Mouse (Mus musculus) midbrain, postnatal 0 days (tissue): Measurements from ENCODE around the gene Opn1sw. TPM values are rescaled to one million over a fixed set of nuclear protein-coding genes. Genes with fewer than 3 reads are reported as not detected.

Experiments
- ATAC-seq: fragments of 200-750 bp; cut with Nextera tagmentation; 2 replicates; pipeline ENCODE4 v1.8.0; 2017; ENCODE audit warnings: moderate number of reproducible peaks, mild to moderate bottlenecking, moderate TSS enrichment, moderate library complexity; ENCODE audit not compliant: low FRiP score
- DNase-seq: peaks from one replicate; pipeline ENCODE4 v3.0.0-alpha.2; 2015; ENCODE audit warnings: low spot score
- H3K27ac ChIP-seq: fragments of 300-500 bp; sonication (generic); 2 replicates; pipeline ENCODE4 v1.5.1; 2014; ENCODE audit warnings: low read depth, mild to moderate bottlenecking, low read length, mixed read lengths
- H3K27me3 ChIP-seq: fragments of 300-500 bp; sonication (generic); 2 replicates; pipeline ENCODE4 v1.6.1; 2014; ENCODE audit warnings: low read length, control low read depth, mixed read lengths; ENCODE audit not compliant: insufficient read depth
- H3K36me3 ChIP-seq: fragments of 300-500 bp; sonication (generic); 2 replicates; pipeline ENCODE4 v1.6.1; 2014; ENCODE audit warnings: low read length, control low read depth, mixed read lengths; ENCODE audit not compliant: insufficient read depth
- H3K4me1 ChIP-seq: fragments of 300-500 bp; sonication (generic); 2 replicates; pipeline ENCODE4 v1.6.1; 2014; ENCODE audit warnings: mild to moderate bottlenecking, control low read depth, antibody characterized with exemption, low read length, mixed read lengths; ENCODE audit not compliant: insufficient read depth
- H3K4me2 ChIP-seq: fragments of 300-500 bp; sonication (generic); 2 replicates; pipeline ENCODE4 v1.6.1; 2014; ENCODE audit warnings: low read depth, mild to moderate bottlenecking, low read length, mixed read lengths; ENCODE audit not compliant: poor library complexity, severe bottlenecking
- H3K4me3 ChIP-seq: fragments of 300-500 bp; sonication (generic); 2 replicates; pipeline ENCODE4 v1.5.1; 2014; ENCODE audit warnings: low read depth, mild to moderate bottlenecking, low read length, moderate library complexity
- H3K9ac ChIP-seq: fragments of 300-500 bp; sonication (generic); replicated peaks from 2 replicates; pipeline ENCODE4 v1.6.1; 2014; ENCODE audit warnings: mild to moderate bottlenecking, low read length, moderate library complexity, mixed read lengths; ENCODE audit not compliant: poor library complexity, severe bottlenecking
- H3K9me3 ChIP-seq: fragments of 300-500 bp; sonication (generic); 2 replicates; pipeline ENCODE4 v1.6.1; 2016; ENCODE audit warnings: low read length, control low read depth
- CTCF ChIP-seq: IDR thresholded peaks from 2 replicates; pipeline ENCODE4 v1.5.1; 2016; ENCODE audit warnings: antibody characterized with exemption, mild to moderate bottlenecking
- WGBS: fragments of 180-500 bp; shearing (Covaris S2); extraction: QIAGEN DNeasy Blood & Tissue Kit; methylation state at CpG from one replicate; pipeline ENCODE4 v1.1.7; 2014; 5-methylcytosine and 5-hydroxymethylcytosine counted together
- polyA plus RNA-seq: library from polyadenylated mRNA; unstranded; fragments of >200 nt; fragmentation: Nextera tagmentation; extraction: Ambion mirVana; gene quantifications from 2 replicates; pipeline ENCODE4 v1.2.1, GENCODE M21; 2015
- total RNA-seq: library from RNA; depleted of rRNA; stranded (reverse); fragments of >200 nt; gene quantifications from 2 replicates; pipeline ENCODE4 v1.2.3, GENCODE M21; 2014

Gene Opn1sw
- total and polyA plus RNA-seq, 2 experiments from 2014 or later: 0.11 to 0.56 TPM

GRCm38 (mm10) chr6:29379954-29380353, 8.3 kb downstream of the Opn1sw start:
- H3K27ac ChIP-seq: no peak overlapping the region
- WGBS: 95% methylated on average over 6 of the region's 6 CpGs
- ATAC-seq: no peak

GRCm38 (mm10) chr6:29378678-29379077, 9.6 kb downstream of the Opn1sw start:
- ATAC-seq: no peak

More at GRCm38 (mm10) chr6:29379954-29380353, 8.3 kb downstream of the Opn1sw start:
- DNase-seq: no peak
- H3K9ac ChIP-seq: no peak overlapping the region
- no peak overlapping the region for H3K4me2 ChIP-seq
- no peaks in the 10 kb centered on the region for H3K4me1 ChIP-seq
- no peaks in the 10 kb centered on the region for H3K9me3 ChIP-seq
- peaks cover 21% of the 10 kb centered on the region for H3K36me3 ChIP-seq
- H3K27me3 ChIP-seq: no peaks in the 10 kb centered on the region
- no peak overlapping the region for H3K4me3 ChIP-seq
- no peak for TF ChIP-seq CTCF

GRCm38 (mm10) chr6:29377386-29377785, 10.9 kb downstream of the Opn1sw start:
- TF ChIP-seq CTCF: no peak
- 97% methylated on average over 4 of the region's 4 CpGs for WGBS
- H3K27ac ChIP-seq: no peak overlapping the region

More at GRCm38 (mm10) chr6:29378678-29379077, 9.6 kb downstream of the Opn1sw start:
- Histone ChIP-seq H3K27me3 (no peaks in the 10 kb centered on the region), H3K4me2 (no peak overlapping the region), H3K27ac (no peak overlapping the region), H3K4me3 (no peak overlapping the region), H3K4me1 (no peaks in the 10 kb centered on the region), H3K9me3 (no peaks in the 10 kb centered on the region), H3K9ac (no peak overlapping the region), H3K36me3 (peaks cover 33% of the 10 kb centered on the region)
- 95% methylated on average over 10 of the region's 10 CpGs for WGBS
- TF ChIP-seq CTCF: no peak
- DNase-seq: no peak

GRCm38 (mm10) chr6:29365277-29365676, 23.0 kb downstream of the Opn1sw start:
- DNase-seq: no peak
- peaks cover 14% of the 10 kb centered on the region; the same call in 1 of the 2 replicates for H3K36me3 ChIP-seq
- H3K9ac ChIP-seq: no peak overlapping the region
- WGBS: 92% methylated on average over 1 of the region's 1 CpGs
- H3K9me3 ChIP-seq: no peaks in the 10 kb centered on the region
- H3K27ac ChIP-seq: no peak overlapping the region
- H3K4me3 ChIP-seq: no peak overlapping the region
- H3K4me2 ChIP-seq: no peak overlapping the region
- ATAC-seq: no peak
- no peak for TF ChIP-seq CTCF
- 0 out of 2 replicates have a peak, but pooled peaks cover 2% of the 10 kb centered on the region for H3K4me1 ChIP-seq
- H3K27me3 ChIP-seq: no peaks in the 10 kb centered on the region

More at GRCm38 (mm10) chr6:29377386-29377785, 10.9 kb downstream of the Opn1sw start:
- no peak overlapping the region for H3K9ac ChIP-seq
- peaks cover 40% of the 10 kb centered on the region for H3K36me3 ChIP-seq
- no peak for ATAC-seq
- no peak for DNase-seq
- no peak overlapping the region for H3K4me2 ChIP-seq
- no peak overlapping the region for H3K4me3 ChIP-seq
- no peaks in the 10 kb centered on the region for H3K9me3 ChIP-seq
- no peaks in the 10 kb centered on the region for H3K27me3 ChIP-seq
- H3K4me1 ChIP-seq: no peaks in the 10 kb centered on the region

- Histone ChIP-seq H3K27ac (no peak overlapping the region), H3K4me3 (no peak overlapping the region), H3K27me3 (no peaks in the 10 kb centered on the region), H3K4me2 (no peak overlapping the region), H3K9ac (no peak overlapping the region), H3K9me3 (no peaks in the 10 kb centered on the region), H3K36me3 (peaks cover 14% of the 10 kb centered on the region; the same call in 1 of the 2 replicates), H3K4me1 (0 out of 2 replicates have a peak, but pooled peaks cover 2% of the 10 kb centered on the region)
- ATAC-seq (no peak), DNase-seq (no peak)
- no peak for TF ChIP-seq CTCF
- 73% methylated on average over 3 of the region's 3 CpGs for WGBS
These were observed 25.1 kb downstream of the Opn1sw start for GRCm38 (mm10) chr6:29363129-29363515.

- Histone ChIP-seq H3K27ac (no peak overlapping the region), H3K4me2 (no peak overlapping the region), H3K27me3 (no peaks in the 10 kb centered on the region), H3K4me3 (no peak overlapping the region), H3K9me3 (no peaks in the 10 kb centered on the region), H3K9ac (no peak overlapping the region), H3K36me3 (peaks cover 15% of the 10 kb centered on the region; the same call in 1 of the 2 replicates), H3K4me1 (0 out of 2 replicates have a peak, but pooled peaks cover 2% of the 10 kb centered on the region)
- DNase-seq (peak; percentile 42), ATAC-seq (no peak)
- TF ChIP-seq CTCF: peak; percentile 71
- WGBS: 49% methylated on average over 7 of the region's 7 CpGs
These were observed 25.8 kb downstream of the Opn1sw start for GRCm38 (mm10) chr6:29362246-29363128.
